Mouse (Mus musculus) thymus, adult 2 months (tissue): ENCODE measurements around the gene Slc33a1. TPM values are rescaled to one million over a fixed set of nuclear protein-coding genes. Genes with fewer than 3 reads are reported as not detected.

Experiments used
- DNase-seq: peaks from one replicate; pipeline ENCODE4 v3.0.0; 2021
- H3K27ac ChIP-seq: fragments of 200-500 bp; 2 replicates; pipeline ENCODE4 v1.5.1; 2012; ENCODE audit warnings: low read length, control low read depth; ENCODE audit not compliant: control insufficient read depth, insufficient read depth
- H3K27me3 ChIP-seq: fragments of 200-500 bp; 2 replicates; pipeline ENCODE4 v1.6.1; 2012; ENCODE audit warnings: mild to moderate bottlenecking, low read length, moderate library complexity, mixed read lengths; ENCODE audit not compliant: control insufficient read depth, insufficient read depth
- H3K36me3 ChIP-seq: fragments of 200-500 bp; 2 replicates; pipeline ENCODE4 v1.6.1; 2012; ENCODE audit warnings: mild to moderate bottlenecking, low read length, moderate library complexity; ENCODE audit not compliant: control insufficient read depth, insufficient read depth
- H3K4me1 ChIP-seq: fragments of 200-500 bp; replicated peaks from 2 replicates; pipeline ENCODE4 v1.6.1; 2012; ENCODE audit warnings: low read length; ENCODE audit not compliant: control insufficient read depth, insufficient read depth
- H3K4me3 ChIP-seq: fragments of 200-500 bp; 2 replicates; pipeline ENCODE4 v1.5.1; 2012; ENCODE audit warnings: mild to moderate bottlenecking, low read length, control low read depth, moderate library complexity; ENCODE audit not compliant: control insufficient read depth, insufficient read depth
- CTCF ChIP-seq: fragments of 200-500 bp; IDR thresholded peaks from 2 replicates; pipeline ENCODE4 v1.5.1; 2012; ENCODE audit warnings: mild to moderate bottlenecking, control low read depth, low read length, moderate library complexity, borderline replicate concordance; ENCODE audit not compliant: control insufficient read depth, poor library complexity, insufficient read depth; ENCODE audit errors: extremely low read depth
- POLR2A ChIP-seq: fragments of 200-500 bp; IDR thresholded peaks from 2 replicates; pipeline ENCODE4 v1.6.1; 2012; ENCODE audit warnings: mild to moderate bottlenecking, low read length, control low read depth, moderate library complexity; ENCODE audit not compliant: control insufficient read depth, poor library complexity, insufficient read depth; ENCODE audit errors: extremely low read depth
- WGBS: fragments of 180-500 bp; shearing (Covaris S2); methylation state at CpG from one replicate; pipeline ENCODE4 v1.1.7; 2018; 5-methylcytosine and 5-hydroxymethylcytosine counted together
- polyA plus RNA-seq: library from polyadenylated mRNA; depleted of rRNA; stranded (reverse); fragments of >200 nt; gene quantifications from 2 replicates; pipeline ENCODE4 v1.2.3, GENCODE M21; 2012; rRNA removed

The Slc33a1 gene
- polyA plus RNA-seq: 17.1 and 17.9 TPM in 2 replicates

DNA sequence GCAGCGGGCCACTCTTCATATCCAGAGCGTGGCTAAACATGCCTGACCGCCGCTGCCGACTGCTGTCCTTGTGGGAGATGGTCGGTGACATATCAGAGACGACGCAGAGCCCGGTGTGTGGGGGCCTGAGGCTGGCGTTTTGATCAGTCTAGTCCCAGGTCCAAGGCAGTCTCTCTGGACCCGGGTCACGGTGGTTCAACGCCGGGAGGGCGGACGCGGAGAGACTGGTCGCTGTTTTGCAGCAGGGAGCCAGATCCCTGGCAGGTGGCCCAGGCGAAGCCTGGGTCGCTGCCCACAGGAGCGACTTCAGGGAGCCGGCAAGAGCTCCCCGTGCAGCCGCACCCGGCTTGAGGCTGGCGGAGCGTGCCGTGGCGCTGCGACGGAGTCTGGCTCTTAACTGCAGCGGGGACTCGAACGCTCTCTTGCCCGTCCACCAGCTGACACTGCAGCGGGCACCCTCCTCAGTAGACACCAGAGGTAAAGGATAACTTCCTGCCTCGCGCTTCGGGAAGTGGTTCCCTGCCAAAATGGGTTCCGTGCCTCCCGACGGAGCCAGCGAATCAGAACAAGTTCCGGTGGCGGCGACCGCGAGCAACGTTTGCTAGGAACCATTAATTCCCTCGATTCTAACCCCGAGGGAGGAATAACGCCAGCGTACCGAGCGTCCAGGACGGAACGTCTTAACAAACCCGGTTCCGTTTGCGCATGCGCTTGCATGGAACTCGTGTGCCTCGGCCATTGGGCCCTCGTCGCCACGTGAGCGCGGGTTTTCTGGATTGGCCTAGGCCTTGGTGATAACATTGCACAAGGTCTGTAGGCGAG, at the start of gene Slc33a1:
Gene Slc33a1, minus strand, starts transcription at position 669 of the 822 bp plus-strand sequence.
- under 1% methylated on average over 69 of the region's 69 CpGs for WGBS

DNA sequence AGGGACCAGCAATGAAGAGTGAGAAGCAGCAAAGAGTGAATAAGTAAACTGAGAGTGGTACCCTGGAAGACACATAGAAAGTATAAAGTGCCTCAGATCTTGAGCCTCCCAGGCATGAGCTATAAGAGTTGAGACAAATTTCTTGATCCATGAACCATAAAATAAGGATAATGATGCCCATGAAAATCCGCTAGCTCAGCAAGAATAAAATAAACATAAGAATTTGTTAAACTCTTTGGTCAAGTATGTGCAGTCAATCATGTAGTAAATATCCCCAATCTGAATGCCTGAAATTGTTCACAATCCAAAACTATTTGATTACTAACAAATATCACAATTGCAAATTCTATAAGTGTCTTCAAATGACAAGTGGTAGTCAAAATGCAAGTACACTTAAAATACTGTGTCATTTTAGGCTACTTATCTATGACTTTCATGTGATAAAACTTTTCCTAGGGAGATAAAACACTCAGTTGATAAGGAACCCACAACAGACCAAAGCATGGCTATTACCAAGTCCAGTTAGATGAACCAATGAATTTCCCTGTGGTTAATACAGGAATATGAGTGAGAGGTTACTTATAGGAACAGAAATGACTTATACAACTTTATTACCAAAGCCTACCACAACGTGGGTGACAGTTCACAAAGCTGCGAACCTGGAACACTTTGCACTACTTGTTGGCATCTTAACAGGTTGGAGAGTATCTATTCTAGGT, 24.3 kb upstream of the Slc33a1 start:
- Histone ChIP-seq H3K27ac (no peak overlapping the region), H3K36me3 (peaks cover 71% of the 10 kb centered on the region), H3K4me1 (no peaks in the 10 kb centered on the region), H3K27me3 (no peaks in the 10 kb centered on the region), H3K4me3 (no peak overlapping the region)
- WGBS: 94% methylated on average over 3 of the region's 3 CpGs
- no peak for DNase-seq
- TF ChIP-seq CTCF (no peak), POLR2A (no peak)

More for the DNA sequence above, at the start of gene Slc33a1:
- H3K4me3 ChIP-seq: peak within 1 kb of the TSS; percentile 63
- peak; percentile 95 for DNase-seq
- H3K27me3 ChIP-seq: no peaks in the 10 kb centered on the region
- H3K36me3 ChIP-seq: no peaks in the 10 kb centered on the region
- TF ChIP-seq CTCF (0 out of 2 replicates have a peak, but pooled peaks have one; percentile 29), POLR2A (peak; percentile 62; the same call in 1 of the 2 replicates)
- H3K4me1 ChIP-seq: peaks cover 3% of the 10 kb centered on the region; the same call in 1 of the 2 replicates
- H3K27ac ChIP-seq: peak within 1 kb of the TSS; percentile 12

DNA sequence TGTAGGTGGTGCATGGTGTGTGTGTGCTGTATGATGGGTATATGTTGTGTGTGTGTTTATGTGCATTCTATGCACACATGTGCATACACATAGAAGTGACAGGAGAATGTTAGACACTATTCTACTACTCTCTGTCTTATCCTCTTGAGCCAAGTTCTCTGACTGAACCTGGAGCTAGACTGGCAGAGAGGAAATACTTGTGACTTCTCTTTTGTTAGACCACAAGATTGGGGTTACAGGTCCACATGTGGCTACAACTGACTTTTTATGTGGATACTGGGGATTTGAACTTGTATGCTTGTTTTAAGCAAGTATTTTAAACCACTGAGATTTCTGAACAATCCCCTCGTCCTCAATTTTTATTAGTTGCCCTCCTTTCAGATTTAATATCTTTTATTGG, 22.1 kb upstream of the Slc33a1 start:
- WGBS: 71% methylated on average over 1 of the region's 1 CpGs
- Histone ChIP-seq H3K4me3 (no peak overlapping the region), H3K27ac (no peak overlapping the region), H3K27me3 (no peaks in the 10 kb centered on the region), H3K36me3 (peaks cover 68% of the 10 kb centered on the region), H3K4me1 (no peaks in the 10 kb centered on the region)
- TF ChIP-seq POLR2A (no peak), CTCF (no peak)
- no peak for DNase-seq

DNA sequence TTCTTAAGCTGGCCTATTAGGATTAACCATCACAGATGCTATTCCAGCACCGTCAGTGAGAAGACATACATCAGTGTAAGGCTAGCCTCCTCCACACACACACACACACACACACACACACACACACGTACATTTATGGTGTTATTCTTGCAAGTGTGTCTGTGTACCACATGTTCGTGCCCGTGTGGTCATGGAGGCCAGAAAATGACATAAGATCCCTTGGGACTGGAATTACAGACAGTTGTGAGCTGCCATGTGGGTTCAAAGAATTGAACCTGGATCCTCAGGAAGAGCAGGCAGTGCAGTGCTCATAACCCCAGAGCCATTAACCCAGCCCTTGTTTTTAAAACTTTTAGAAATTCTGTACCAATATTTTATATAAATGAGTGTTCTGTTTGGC, 13.3 kb upstream of the Slc33a1 start:
- Histone ChIP-seq H3K27ac (no peak overlapping the region), H3K4me3 (no peak overlapping the region), H3K27me3 (no peaks in the 10 kb centered on the region), H3K4me1 (peaks cover 4% of the 10 kb centered on the region), H3K36me3 (peaks cover 6% of the 10 kb centered on the region; the same call in 1 of the 2 replicates)
- 92% methylated on average over 4 of the region's 4 CpGs for WGBS
- DNase-seq: no peak
- no peak for TF ChIP-seq CTCF
- TF ChIP-seq POLR2A: no peak

DNA sequence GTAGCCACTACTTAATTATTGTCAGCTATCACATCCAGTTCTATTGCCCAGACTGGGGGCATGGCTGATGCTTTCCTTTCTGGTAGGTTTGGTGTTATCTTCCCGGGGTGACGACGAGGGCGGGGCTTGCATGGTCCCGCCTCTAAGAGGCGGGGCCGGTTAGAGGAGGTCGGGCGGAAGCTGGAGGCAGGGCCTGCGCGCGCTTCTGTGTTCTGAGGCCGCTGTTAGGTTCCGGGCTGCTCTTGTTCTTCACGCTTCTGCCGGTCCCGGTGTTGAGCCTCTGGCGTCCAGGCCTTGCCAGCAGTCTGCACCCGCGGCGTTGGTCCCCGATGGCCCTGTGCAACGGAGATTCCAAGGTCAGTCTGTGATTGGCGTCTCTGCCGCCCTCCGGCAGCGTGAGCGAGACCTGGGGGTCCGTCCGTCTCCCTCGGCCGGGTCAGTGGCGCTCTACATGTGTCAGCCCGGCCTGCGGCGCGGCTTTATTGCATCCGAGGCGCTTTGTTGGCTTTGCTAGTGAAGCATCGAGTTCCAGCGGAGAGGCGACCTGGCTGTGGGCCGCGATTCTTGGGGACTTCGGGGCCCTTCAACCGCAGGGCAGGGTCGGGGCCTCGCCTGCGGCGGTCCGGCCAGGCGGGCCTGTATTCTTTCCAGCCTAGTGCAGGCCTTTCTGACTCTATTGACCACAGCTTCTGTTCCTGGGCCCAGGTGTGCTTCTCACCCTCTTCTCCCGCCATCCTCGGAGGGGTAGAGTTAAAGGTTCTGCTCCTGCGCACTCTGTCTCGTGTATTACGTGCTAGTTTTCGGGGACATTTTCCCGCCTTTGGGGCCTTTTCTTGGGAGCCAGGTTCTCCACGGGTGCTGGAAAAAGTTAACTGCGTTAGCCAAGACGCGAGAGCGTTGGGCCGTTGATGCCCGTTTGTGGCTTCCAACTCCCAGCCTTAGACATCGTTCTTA, 11.7 kb upstream of the Slc33a1 start, which contains the start of gene Gmps:
Gene Gmps, plus strand, starts transcription at position 152 of the 954 bp plus-strand sequence.
- Histone ChIP-seq H3K36me3 (no peaks in the 10 kb centered on the region; the same call in 1 of the 2 replicates), H3K27me3 (no peaks in the 10 kb centered on the region), H3K4me1 (peaks cover 4% of the 10 kb centered on the region), H3K27ac (0 out of 2 replicates have a peak within 1 kb of the TSS, but pooled peaks have one; percentile 8), H3K4me3 (peak within 1 kb of the TSS; percentile 82)
- peak; percentile 96 for DNase-seq
- under 1% methylated on average over 67 of the region's 67 CpGs for WGBS
- TF ChIP-seq POLR2A (peak; percentile 67; the same call in 1 of the 2 replicates), CTCF (no peak)

DNA sequence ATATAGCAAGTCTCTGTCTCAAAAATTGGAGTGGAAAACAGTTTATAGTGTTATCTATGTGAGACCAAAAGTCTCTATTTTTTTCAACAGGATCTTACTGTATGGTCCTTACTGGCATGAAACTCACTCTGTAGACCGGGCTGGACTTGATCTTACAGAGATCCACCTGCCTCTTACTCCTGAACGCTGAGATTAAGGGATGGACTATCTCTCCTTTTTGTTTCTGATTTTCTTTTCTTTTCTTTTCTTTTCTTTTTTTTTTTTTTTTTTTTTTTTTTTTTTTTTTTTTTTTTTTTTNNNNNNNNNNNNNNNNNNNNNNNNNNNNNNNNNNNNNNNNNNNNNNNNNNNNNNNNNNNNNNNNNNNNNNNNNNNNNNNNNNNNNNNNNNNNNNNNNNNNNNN, 1.4 kb upstream of the Slc33a1 start:
- Histone ChIP-seq H3K36me3 (no peaks in the 10 kb centered on the region), H3K4me1 (peaks cover 3% of the 10 kb centered on the region; the same call in 1 of the 2 replicates), H3K27ac (no peak overlapping the region), H3K27me3 (no peaks in the 10 kb centered on the region), H3K4me3 (no peak overlapping the region)
- WGBS: 87% methylated on average over 2 of the region's 2 CpGs
- no peak for TF ChIP-seq CTCF
- no peak for TF ChIP-seq POLR2A
- DNase-seq: no peak
